Mouse (Mus musculus) CH12.LX (cell line): ENCODE data around the gene Zscan21. TPM values are rescaled to one million over a fixed set of nuclear protein-coding genes. Genes with fewer than 3 reads are reported as not detected.

ENCODE experiments used
- DNase-seq: peaks from one replicate; pipeline ENCODE4 v3.0.0-alpha.2; 2013; ENCODE audit errors: extremely low read depth
- H3K27ac ChIP-seq: 2 replicates; pipeline ENCODE4 v1.5.1; 2012; ENCODE audit warnings: low read depth, mild to moderate bottlenecking, control low read depth, moderate library complexity; ENCODE audit not compliant: insufficient read depth
- H3K27me3 ChIP-seq: replicated peaks from 2 replicates; pipeline ENCODE3; 2012; ENCODE audit warnings: inconsistent platforms
- H3K36me3 ChIP-seq, 2 experiments: replicated peaks in 1 of 2; 2 replicates each; pipeline versions ENCODE3 to v1.6.1; 2012; ENCODE audit warnings: inconsistent platforms in 1 of 2, low read length in 1 of 2, mild to moderate bottlenecking in 1 of 2, mixed read lengths in 1 of 2, moderate library complexity in 1 of 2; ENCODE audit not compliant: control insufficient read depth in 1 of 2, insufficient read depth in 1 of 2
- H3K4me1 ChIP-seq, 2 experiments: 2 replicates each; pipeline ENCODE4 v1.6.1; 2012; ENCODE audit warnings: inconsistent platforms in 1 of 2, moderate library complexity in 1 of 2; ENCODE audit not compliant: insufficient read depth in 2 of 2, control insufficient read depth in 1 of 2
- H3K4me2 ChIP-seq: 2 replicates; pipeline ENCODE4 v1.6.1; 2012; ENCODE audit warnings: low read depth, mild to moderate bottlenecking, control low read depth; ENCODE audit not compliant: poor library complexity, insufficient read depth, severe bottlenecking
- H3K4me3 ChIP-seq, 3 experiments: fragments of 150-350 bp in 1 of 3; sonication (generic) in 1 of 3; replicated peaks in 1 of 3; 2 replicates each; pipeline versions ENCODE3 to v1.5.1; 2011 to 2012; ENCODE audit warnings: low read depth in 2 of 3, low read length in 2 of 3, mild to moderate bottlenecking in 2 of 3, moderate library complexity in 2 of 3, control low read depth in 1 of 3, improper control_type of control experiment in 1 of 3, inconsistent platforms in 1 of 3, mixed read lengths in 1 of 3; ENCODE audit not compliant: poor library complexity in 1 of 3
- H3K79me2 ChIP-seq: replicated peaks from 2 replicates; pipeline ENCODE4 v1.6.1; 2012; ENCODE audit warnings: mild to moderate bottlenecking, moderate library complexity; ENCODE audit not compliant: control insufficient read depth, poor library complexity, insufficient read depth, severe bottlenecking; ENCODE audit errors: extremely low read depth
- H3K9ac ChIP-seq: 2 replicates; pipeline ENCODE4 v1.6.1; 2012; ENCODE audit warnings: low read depth, mild to moderate bottlenecking, control low read depth, moderate library complexity; ENCODE audit not compliant: insufficient read depth
- H3K9me3 ChIP-seq: replicated peaks from 2 replicates; pipeline ENCODE3; 2012; ENCODE audit warnings: low read length, inconsistent platforms, mixed read lengths
- ETS1 ChIP-seq: conservative IDR thresholded peaks from 2 replicates; pipeline ENCODE4 v1.6.1; 2012; ENCODE audit warnings: low read depth, mild to moderate bottlenecking, inconsistent platforms, low read length, improper control_type of control experiment, moderate library complexity
- HCFC1 ChIP-seq: IDR thresholded peaks from 2 replicates; pipeline ENCODE4 v1.6.1; 2012; ENCODE audit warnings: low read depth, mild to moderate bottlenecking, inconsistent platforms, low read length, improper control_type of control experiment
- MAZ ChIP-seq: IDR thresholded peaks from 2 replicates; pipeline ENCODE4 v1.6.1; 2012; ENCODE audit warnings: low read depth, mild to moderate bottlenecking, inconsistent platforms, low read length, improper control_type of control experiment, moderate library complexity
- MXI1 ChIP-seq: IDR thresholded peaks from 2 replicates; pipeline ENCODE4 v1.6.1; 2011; ENCODE audit warnings: mild to moderate bottlenecking, low read depth, low read length, improper control_type of control experiment
- NELFE ChIP-seq: IDR thresholded peaks from 2 replicates; pipeline ENCODE4 v1.6.1; 2011; ENCODE audit warnings: low read depth, low read length, improper control_type of control experiment
- POLR2AphosphoS2 ChIP-seq: IDR thresholded peaks from 2 replicates; pipeline ENCODE4 v1.6.1; 2011; ENCODE audit warnings: low read depth, low read length, improper control_type of control experiment
- SMC3 ChIP-seq: IDR thresholded peaks from 2 replicates; pipeline ENCODE4 v1.6.1; 2011; ENCODE audit warnings: low read depth, low read length, improper control_type of control experiment
- USF2 ChIP-seq: conservative IDR thresholded peaks from 2 replicates; pipeline ENCODE4 v1.6.1; 2011; ENCODE audit warnings: low read depth, low read length, improper control_type of control experiment
- ZKSCAN1 ChIP-seq: IDR thresholded peaks from 2 replicates; pipeline ENCODE4 v1.6.1; 2012; ENCODE audit warnings: low read depth, inconsistent platforms, low read length, improper control_type of control experiment, borderline replicate concordance
- ZMIZ1 ChIP-seq: IDR thresholded peaks from 2 replicates; pipeline ENCODE4 v1.6.1; 2012; ENCODE audit warnings: low read depth, mild to moderate bottlenecking, inconsistent platforms, low read length, improper control_type of control experiment
- dilution Hi-C: fragments of 300-500 bp; cut with MboI; formaldehyde crosslinking; loops from 2 replicates; pipeline ENCODE4 v1.14.3; 2020; ENCODE audit warnings: low sequenced_read_pairs; ENCODE audit not compliant: extremely low pct_unique_long_range_greater_than_20kb, extremely low pct_ligation_motif_present
- in situ Hi-C: fragments of 300-500 bp; cut with MboI; formaldehyde crosslinking; loops from 3 replicates; pipeline ENCODE4 v1.14.3; 2019; ENCODE audit warnings: low sequenced_read_pairs, low pct_ligation_motif_present, low pct_unique_long_range_greater_than_20kb, mixed read lengths
- polyA plus RNA-seq: library from polyadenylated mRNA; unstranded; fragments of >175 nt; gene quantifications from 2 replicates; pipeline ENCODE4 v1.2.1, GENCODE M21; 2012; ENCODE audit warnings: low read depth; ENCODE audit not compliant: insufficient read length
- total RNA-seq, 2 experiments: library from RNA; depleted of rRNA; stranded (reverse); fragments of 300-350 nt in 1 of 2; fragments of >200 nt in 1 of 2; gene quantifications; 2 replicates each; pipeline ENCODE4 v1.2.3; 2012 to 2014

Gene Zscan21
- total and polyA plus RNA-seq, 3 experiments, result 9.0 to 12.1 (median 9.6) TPM

GRCm38 (mm10) chr5:138160842-138161665 lies 44.4 kb downstream of the Zscan21 start, which contains the start of gene Cops6 (continued):
- TF ChIP-seq ZMIZ1 (peak; percentile 94), ETS1 (0 out of 2 replicates have a peak, but pooled peaks have one; percentile 15), NELFE (peak; percentile 88)

GRCm38 (mm10) chr5:138163046-138163445 lies 46.3 kb downstream of the Zscan21 start:
- TF ChIP-seq USF2, result no peak
- no peak for TF ChIP-seq HCFC1

GRCm38 (mm10) chr5:138163610-138164009 lies 46.9 kb downstream of the Zscan21 start:
- DNase-seq, result no peak
- Histone ChIP-seq H3K4me2 (no peak overlapping the region), H3K4me1 (peaks cover 0 to 22% of the 10 kb centered on the region in 2 experiments; a peak in 2 of 4 replicates), H3K79me2 (peaks cover 13% of the 10 kb centered on the region), H3K9me3 (no peaks in the 10 kb centered on the region), H3K9ac (no peak overlapping the region), H3K4me3 (no peak overlapping the region), H3K27ac (no peak overlapping the region), H3K36me3 (peaks cover 60 to 66% of the 10 kb centered on the region in 2 experiments), H3K27me3 (no peaks in the 10 kb centered on the region)
- TF ChIP-seq ZMIZ1, result peak; percentile 20
- TF ChIP-seq MXI1, result no peak
- TF ChIP-seq SMC3, result no peak
- no peak for TF ChIP-seq MAZ
- peak; percentile 56; the same call in 1 of the 2 replicates for TF ChIP-seq POLR2AphosphoS2
- TF ChIP-seq ZKSCAN1, result no peak
- dilution Hi-C loops (no loop called here), in situ Hi-C loops (loop anchor here (5.0 kb wide), 1 partner anchor 56 kb away; no protein-coding TSS in a partner anchor)

More at GRCm38 (mm10) chr5:138163046-138163445, 46.3 kb downstream of the Zscan21 start:
- dilution Hi-C loops (no loop called here), in situ Hi-C loops (loop anchor here (5.0 kb wide), 1 partner anchor 56 kb away; no protein-coding TSS in a partner anchor)
- Histone ChIP-seq H3K9ac (no peak overlapping the region), H3K9me3 (no peaks in the 10 kb centered on the region), H3K79me2 (peaks cover 10% of the 10 kb centered on the region), H3K4me3 (no peak overlapping the region), H3K27ac (no peak overlapping the region), H3K4me1 (peaks cover 0 to 22% of the 10 kb centered on the region in 2 experiments; a peak in 2 of 4 replicates), H3K27me3 (no peaks in the 10 kb centered on the region), H3K36me3 (peaks cover 56 to 60% of the 10 kb centered on the region in 2 experiments), H3K4me2 (no peak overlapping the region)
- no peak for DNase-seq
